In genomic region chr12:8351025-8351903, GRCm38 (mm10) we compare ENCODE assay signal across 10 mouse cellular contexts. TPM values are rescaled to one million over a fixed set of nuclear protein-coding genes. Genes with fewer than 3 reads are reported as not detected.
A peak's percentile ranks its signal among the peaks of the same experiment; 100 is the strongest.
DNase-seq lines count a peak whose midpoint lies in the region; ATAC-seq lines count a peak whose summit lies in the region.
"Had no signal": no experiment of that assay in that cellular context is flagged by ENCODE, and none has a peak within 500 bp of the region (broad histone marks: within the 10 kb centered on the region; RNA-seq: fewer than 3 reads in every experiment).

No protein-coding gene starts in this region.

- peaks cover 42% of the 10 kb centered on the region for H3K4me1 ChIP-seq in hindbrain, embryonic 10.5 days (replicated peaks)
- peaks cover 11% of the 10 kb centered on the region for H3K4me1 ChIP-seq in hindbrain, embryonic 13.5 days (replicated peaks)
- H3K4me1 ChIP-seq in intestine, embryonic 14.5 days (replicated peaks; ENCODE audit: control insufficient read depth, insufficient read depth, low read length): peaks cover 10% of the 10 kb centered on the region
- 0 out of 2 replicates have a peak, but pooled peaks cover 5% of the 10 kb centered on the region for H3K4me1 ChIP-seq in midbrain, embryonic 13.5 days (replicated peaks)

- no peak overlapping the region for H3K9ac ChIP-seq in hindbrain, embryonic 13.5 days
- H3K9ac ChIP-seq in intestine, embryonic 14.5 days (ENCODE audit: low read length): no peak overlapping the region
- H3K9ac ChIP-seq in midbrain, embryonic 13.5 days (replicated peaks): no peak overlapping the region

- no peak overlapping the region for H3K4me3 ChIP-seq in hindbrain, embryonic 10.5 days
- H3K4me3 ChIP-seq in hindbrain, embryonic 13.5 days: no peak overlapping the region
- no peak overlapping the region for H3K4me3 ChIP-seq in intestine, embryonic 14.5 days (ENCODE audit: low read depth, low read length)
- no peak overlapping the region for H3K4me3 ChIP-seq in midbrain, embryonic 13.5 days (replicated peaks)

- WGBS in hindbrain, embryonic 10.5 days: 37% methylated on average over 4 of the region's 4 CpGs
- 50% methylated on average over 4 of the region's 4 CpGs for WGBS in hindbrain, embryonic 13.5 days
- 28% methylated on average over 4 of the region's 4 CpGs for WGBS in intestine, embryonic 14.5 days
- 51% methylated on average over 4 of the region's 4 CpGs for WGBS in midbrain, embryonic 13.5 days

- no peak overlapping the region for H3K4me2 ChIP-seq in hindbrain, embryonic 13.5 days
- H3K4me2 ChIP-seq in intestine, embryonic 14.5 days (ENCODE audit: low read length): no peak overlapping the region
- no peak overlapping the region for H3K4me2 ChIP-seq in midbrain, embryonic 13.5 days (replicated peaks)

- H3K9me3 ChIP-seq in hindbrain, embryonic 10.5 days: peaks cover 3% of the 10 kb centered on the region; the same call in 1 of the 2 replicates
- H3K9me3 ChIP-seq in hindbrain, embryonic 13.5 days: peaks cover 5% of the 10 kb centered on the region; the same call in 1 of the 2 replicates
- H3K9me3 ChIP-seq in intestine, embryonic 14.5 days (ENCODE audit: control insufficient read depth, low read length): no peaks in the 10 kb centered on the region
- H3K9me3 ChIP-seq in midbrain, embryonic 13.5 days: no peaks in the 10 kb centered on the region

- H3K27me3 ChIP-seq in hindbrain, embryonic 10.5 days (ENCODE audit: insufficient read depth, poor library complexity, severe bottlenecking): no peaks in the 10 kb centered on the region
- no peaks in the 10 kb centered on the region for H3K27me3 ChIP-seq in hindbrain, embryonic 13.5 days
- H3K27me3 ChIP-seq in intestine, embryonic 14.5 days (replicated peaks; ENCODE audit: control insufficient read depth, insufficient read depth, low read length): no peaks in the 10 kb centered on the region
- no peaks in the 10 kb centered on the region for H3K27me3 ChIP-seq in midbrain, embryonic 13.5 days

- no peak for DNase-seq in hindbrain, embryonic 10.5 days (ENCODE audit: low spot score)
- peak; percentile 86 for DNase-seq in adrenal gland, postnatal 36 days
- no peak for DNase-seq in intestine, embryonic 14.5 days (ENCODE audit: low spot score)
- DNase-seq in lung, postnatal 10 days: peak; percentile 89
- no peak for DNase-seq in frontal cortex, adult 2 months (ENCODE audit: extremely low spot score in 1 of 2, low spot score in 1 of 2)
- no peak for DNase-seq in cerebellum, postnatal 36 days

- no peak for ATAC-seq in hindbrain, embryonic 13.5 days (ENCODE audit: low FRiP score)
- no peak for ATAC-seq in intestine, embryonic 14.5 days (replicated peaks; ENCODE audit: low FRiP score, low TSS enrichment, low read depth)
- no peak for ATAC-seq in midbrain, embryonic 13.5 days

- no peaks in the 10 kb centered on the region for H3K36me3 ChIP-seq in hindbrain, embryonic 10.5 days
- no peaks in the 10 kb centered on the region for H3K36me3 ChIP-seq in hindbrain, embryonic 13.5 days
- H3K36me3 ChIP-seq in intestine, embryonic 14.5 days (ENCODE audit: control insufficient read depth, insufficient read depth, low read length): no peaks in the 10 kb centered on the region
- no peaks in the 10 kb centered on the region for H3K36me3 ChIP-seq in midbrain, embryonic 13.5 days
- H3K36me3 ChIP-seq: G1E had no signal

- peak overlapping the region; percentile 57 for H3K27ac ChIP-seq in hindbrain, embryonic 10.5 days
- no peak overlapping the region for H3K27ac ChIP-seq in hindbrain, embryonic 13.5 days
- 0 out of 2 replicates have a peak overlapping the region, but pooled peaks have one; percentile 3 for H3K27ac ChIP-seq in intestine, embryonic 14.5 days (ENCODE audit: low read depth)
- no peak overlapping the region for H3K27ac ChIP-seq in midbrain, embryonic 13.5 days

RNA-seq across cellular contexts. Expression of gene Hs1bp3, which starts 38.0 kb away (rescaled TPM):
- 14.2 and 16.7 TPM in 2 replicates for polyA plus RNA-seq in hindbrain, embryonic 10.5 days (2016; fragmentation: Nextera tagmentation; extraction: Ambion mirVana)
- polyA plus RNA-seq in hindbrain, embryonic 13.5 days (2015; fragmentation: Nextera tagmentation; extraction: Ambion mirVana): 9.5 and 10.1 TPM in 2 replicates
- total RNA-seq in adrenal gland, postnatal 36 days (2021): 10 to 100 TPM; 12.2 to 18.8 TPM
- 15.4 and 15.7 TPM in 2 replicates for polyA plus RNA-seq in intestine, embryonic 14.5 days (2014; fragmentation: Nextera tagmentation; extraction: Ambion mirVana)
- 12.8 and 13.5 TPM in 2 replicates for polyA plus RNA-seq in frontal cortex, adult 2 months (2012; rRNA removed)
- polyA plus RNA-seq in midbrain, embryonic 13.5 days (2015; fragmentation: Nextera tagmentation; extraction: Ambion mirVana): 7.7 and 9.0 TPM in 2 replicates

RNA-seq across cellular contexts. Expression of gene Gdf7, which starts 49.5 kb away (rescaled TPM):
- polyA plus RNA-seq in hindbrain, embryonic 10.5 days (2016; fragmentation: Nextera tagmentation; extraction: Ambion mirVana): 0.81 and 1.9 TPM in 2 replicates
- polyA plus RNA-seq in hindbrain, embryonic 13.5 days (2015; fragmentation: Nextera tagmentation; extraction: Ambion mirVana): 0.40 and 0.88 TPM in 2 replicates
- not detected for total RNA-seq in adrenal gland, postnatal 36 days (2021)
- not detected in 2 replicates for polyA plus RNA-seq in intestine, embryonic 14.5 days (2014; fragmentation: Nextera tagmentation; extraction: Ambion mirVana)
- polyA plus RNA-seq in frontal cortex, adult 2 months (2012; rRNA removed): 0.08 and 0.26 TPM in 2 replicates
- 0.43 and 0.58 TPM in 2 replicates for polyA plus RNA-seq in midbrain, embryonic 13.5 days (2015; fragmentation: Nextera tagmentation; extraction: Ambion mirVana)
- total RNA-seq: G1E; gastrocnemius, adult 8-10 months had no signal
- polyA plus RNA-seq: G1E had no signal

Comparison
In these comparisons a context has a peak if more than half of its experiments do, and no peak if none do; other contexts are left out.
1. H3K27ac ChIP-seq: peak in hindbrain, embryonic 10.5 days (single experiment) and intestine, embryonic 14.5 days (single experiment); none in hindbrain, embryonic 13.5 days (single experiment) and midbrain, embryonic 13.5 days (single experiment).
2. DNase-seq: peak in adrenal gland, postnatal 36 days (2 of 2) and lung, postnatal 10 days (single experiment); none in hindbrain, embryonic 10.5 days (single experiment), intestine, embryonic 14.5 days (single experiment), frontal cortex, adult 2 months (0 of 2) and cerebellum, postnatal 36 days (0 of 2).